Mouse (Mus musculus): ENCODE data around the gene Lpin1.
A peak's percentile ranks its signal among the peaks of the same experiment; 100 is the strongest.

Lpin1 gene

DNA sequence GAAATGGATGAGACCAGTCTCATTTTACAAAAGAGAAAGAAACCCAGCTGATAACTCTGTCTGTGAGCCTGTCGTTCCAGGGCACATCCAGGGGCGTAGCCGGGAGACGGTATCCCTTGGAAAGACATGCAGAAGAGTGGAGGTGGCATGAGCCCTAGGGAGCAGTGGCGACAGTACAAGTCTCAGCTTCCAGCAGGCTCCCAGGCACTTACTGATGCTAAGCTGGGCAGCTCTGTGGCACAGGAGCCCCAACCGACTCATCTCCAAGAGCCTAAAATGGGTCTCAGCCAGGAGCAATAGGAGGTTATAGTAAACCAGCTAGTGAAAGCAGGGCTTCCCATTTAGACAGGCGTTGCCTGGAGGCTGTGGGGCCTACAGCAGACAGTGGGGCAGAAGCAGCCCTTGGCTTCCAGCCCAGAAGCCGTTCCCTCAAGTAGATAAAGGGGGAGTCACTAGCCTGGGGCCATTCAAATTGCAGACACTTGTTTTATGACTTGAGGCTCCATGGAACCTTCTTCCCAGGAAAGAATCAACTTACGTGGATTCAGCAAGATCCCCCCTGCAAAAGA, 33.0 kb downstream of the Lpin1 start:
- DNase-seq (ENCODE audit: low read depth, low spot score): no peak

- peak; percentile 74 for DNase-seq (ENCODE audit: low read depth, low spot score)
Measured at GRCm38 (mm10) chr12:16571278-16571677, 39.5 kb downstream of the Lpin1 start.

GRCm38 (mm10) chr12:16570371-16571060, 40.2 kb downstream of the Lpin1 start:
- peak; percentile 92 for DNase-seq (ENCODE audit: low read depth, low spot score)

DNA sequence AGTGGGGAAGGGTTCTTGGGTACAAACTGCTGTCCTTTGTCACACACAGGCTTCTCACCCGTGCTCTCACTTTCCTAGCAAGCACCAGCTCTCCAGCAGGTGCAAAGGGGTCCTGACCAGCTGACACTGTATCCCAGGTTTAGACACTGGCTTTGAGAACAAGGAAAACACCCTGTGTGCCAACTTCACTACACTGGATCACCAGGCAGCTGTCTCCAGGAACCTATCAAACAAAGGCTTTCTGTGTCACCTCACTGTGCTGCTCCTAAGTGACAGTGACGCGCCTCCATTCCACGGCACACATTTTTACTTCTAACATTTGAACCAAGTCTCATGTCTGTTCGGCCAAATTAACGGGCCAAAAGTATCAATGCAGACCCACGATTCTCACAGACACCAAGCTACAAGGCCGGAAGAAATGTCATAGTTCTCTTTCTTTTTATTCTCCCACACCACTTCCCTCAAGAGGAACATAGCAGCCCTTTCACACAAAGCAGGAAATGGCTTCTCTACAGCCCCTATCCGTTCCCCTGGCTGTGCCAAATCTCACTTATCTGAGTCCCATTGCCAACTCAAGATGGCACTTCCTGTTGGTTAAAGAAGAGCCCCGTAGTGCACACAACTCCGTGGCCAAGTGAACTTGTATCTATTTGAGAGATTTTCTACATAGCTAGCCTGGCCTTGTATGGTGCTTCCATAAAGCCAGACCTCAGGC, 41.7 kb downstream of the Lpin1 start:
- no peak for DNase-seq (ENCODE audit: low read depth, low spot score)

DNA sequence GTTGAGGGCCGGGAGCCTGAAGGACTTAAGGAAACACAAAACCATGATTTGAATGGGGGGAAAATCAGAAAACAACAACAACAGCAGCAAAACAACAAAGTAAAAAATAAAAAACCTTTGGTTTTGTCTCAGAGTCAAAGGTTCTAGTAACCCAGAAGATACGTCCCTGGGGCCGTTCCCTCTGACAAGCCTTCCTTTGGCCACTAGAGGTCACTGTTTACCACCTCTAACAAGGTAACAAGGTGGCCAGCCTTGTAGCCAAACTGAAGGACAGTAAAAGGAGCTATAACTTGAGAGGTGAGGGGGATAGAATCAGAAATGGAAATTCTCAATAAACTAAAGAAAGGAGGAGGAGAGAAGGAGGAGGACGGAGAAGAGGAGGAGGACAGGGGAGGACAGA, 42.3 kb downstream of the Lpin1 start:
- peak; percentile 81 for DNase-seq (ENCODE audit: low read depth, low spot score)

- DNase-seq (ENCODE audit: low read depth, low spot score): peak; percentile 66
Measured at GRCm38 (mm10) chr12:16568090-16568489, 42.7 kb downstream of the Lpin1 start.

DNA sequence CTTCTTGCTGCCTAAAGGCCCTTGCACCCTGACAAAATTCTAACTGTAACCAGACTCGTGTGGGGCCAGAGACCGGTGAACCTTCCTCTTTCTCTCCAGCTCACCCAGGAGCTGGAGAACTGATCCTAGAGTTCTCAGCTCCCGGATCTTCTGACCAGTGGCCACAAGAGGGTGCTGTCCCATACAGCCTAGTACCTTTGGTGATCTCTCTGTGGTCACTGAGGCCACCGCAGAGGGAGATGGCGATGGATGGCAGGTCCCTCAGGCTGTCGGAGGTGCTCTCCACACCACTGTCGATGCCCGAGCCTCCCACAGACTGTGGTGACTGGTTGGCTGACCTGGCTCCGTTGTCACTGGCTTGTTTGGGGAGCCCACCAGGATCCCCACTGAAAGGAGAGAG, 47.3 kb downstream of the Lpin1 start:
- peak; percentile 44 for DNase-seq (ENCODE audit: low read depth, low spot score)

GRCm38 (mm10) chr12:16562647-16563046, 48.1 kb downstream of the Lpin1 start:
- no peak for DNase-seq (ENCODE audit: low read depth, low spot score)

DNA sequence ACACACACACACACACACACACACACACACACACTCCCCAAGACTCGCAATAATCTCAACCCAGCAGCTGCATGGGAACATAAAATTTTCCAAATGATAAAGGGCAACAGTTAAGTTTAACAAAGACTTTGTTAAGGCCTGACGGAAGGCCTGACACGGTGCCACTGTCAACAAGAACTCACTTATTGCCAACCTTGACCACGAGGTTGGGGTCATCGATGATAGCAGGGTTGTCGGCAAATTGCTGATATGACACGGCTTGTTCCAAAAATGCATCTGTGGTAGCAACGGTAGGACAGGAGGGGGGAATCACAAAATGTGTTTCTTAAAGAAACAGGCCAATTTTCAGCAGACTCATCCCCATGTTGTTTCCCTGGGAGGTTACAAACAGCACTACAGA, 48.6 kb downstream of the Lpin1 start:
- no peak for DNase-seq (ENCODE audit: low read depth, low spot score)

- DNase-seq (ENCODE audit: low read depth, low spot score): no peak
Measured at GRCm38 (mm10) chr12:16557271-16557670, 53.5 kb downstream of the Lpin1 start.

DNA sequence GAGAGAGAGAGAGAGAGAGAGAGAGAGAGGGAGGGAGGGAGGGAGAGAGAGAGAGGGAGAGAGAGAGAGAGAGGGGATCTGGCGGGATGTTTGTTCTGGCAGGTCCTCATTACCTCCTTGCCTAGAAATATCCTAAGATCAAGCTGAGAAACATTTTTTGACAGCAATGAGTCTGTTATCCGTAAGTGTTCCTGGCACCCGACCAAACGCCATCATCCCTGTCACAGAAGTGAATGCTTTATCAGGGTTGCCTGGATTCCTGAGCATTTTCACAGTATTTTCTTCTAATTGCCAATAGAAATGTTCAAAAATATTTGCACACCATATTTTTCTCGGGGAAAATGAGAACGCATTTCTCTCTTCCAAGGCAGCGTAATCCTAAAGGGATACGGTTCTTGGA, 56.6 kb downstream of the Lpin1 start:
- DNase-seq (ENCODE audit: low read depth, low spot score): no peak

DNA sequence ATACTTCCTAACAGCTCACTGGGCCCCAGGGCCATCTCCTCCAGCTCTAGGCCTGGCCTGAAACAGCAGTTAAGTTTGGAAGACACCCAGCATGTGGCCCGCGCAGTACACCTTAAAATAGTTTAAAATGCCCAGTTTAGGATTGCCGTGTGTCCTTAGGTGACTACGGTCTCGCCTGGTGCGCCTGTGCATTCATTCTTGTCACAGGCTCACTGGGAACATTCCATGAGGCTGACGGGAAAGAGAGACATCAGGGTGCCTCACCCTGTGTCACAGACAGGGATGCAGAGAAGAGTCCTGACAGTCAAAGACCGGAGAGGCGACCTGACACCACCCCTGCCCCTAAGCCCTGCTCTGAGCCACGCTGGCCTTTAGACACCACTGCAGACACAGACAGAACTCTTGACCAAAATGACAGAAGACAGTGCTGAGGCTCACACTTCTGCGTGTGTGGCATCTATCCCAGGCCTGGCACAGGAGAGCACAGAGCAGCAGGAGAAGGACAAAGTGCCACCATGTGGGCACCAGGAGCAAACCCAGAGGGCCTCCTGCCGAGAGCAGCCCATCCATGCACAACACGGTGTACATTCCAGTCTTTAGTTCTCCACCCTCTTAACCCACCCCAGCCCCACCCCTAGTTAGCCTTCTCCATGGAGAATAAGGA, 58.5 kb downstream of the Lpin1 start:
- DNase-seq (ENCODE audit: low read depth, low spot score): no peak

- DNase-seq (ENCODE audit: low read depth, low spot score): no peak
Measured at GRCm38 (mm10) chr12:16550983-16551454, 59.7 kb downstream of the Lpin1 start.

DNA sequence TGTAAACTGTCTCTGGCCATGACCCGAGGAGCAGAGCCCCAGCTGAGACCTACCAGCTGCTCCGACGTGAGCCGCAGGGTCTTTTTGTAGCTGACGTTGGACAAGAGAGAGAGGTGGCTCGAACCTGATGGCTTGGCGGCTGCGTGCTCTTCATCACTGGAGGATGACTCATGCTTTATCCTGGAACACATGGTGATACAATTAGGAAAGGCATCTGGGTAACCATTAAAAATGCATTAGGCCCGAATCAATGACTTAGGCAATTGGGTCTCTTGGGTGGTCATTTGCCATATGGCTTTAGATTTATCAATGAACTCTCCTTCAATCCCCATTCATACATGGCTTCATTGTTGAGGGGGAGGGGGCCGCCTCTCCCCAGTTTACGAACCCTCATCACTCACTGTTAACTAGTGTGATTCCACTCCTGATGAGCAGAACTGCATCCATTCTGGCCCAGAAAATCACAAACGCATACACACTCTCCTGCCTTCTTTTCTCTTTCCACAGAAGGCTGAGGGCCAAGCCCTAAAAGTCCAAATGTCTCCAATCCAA, 61.9 kb downstream of the Lpin1 start:
- DNase-seq (ENCODE audit: low read depth, low spot score): no peak

DNA sequence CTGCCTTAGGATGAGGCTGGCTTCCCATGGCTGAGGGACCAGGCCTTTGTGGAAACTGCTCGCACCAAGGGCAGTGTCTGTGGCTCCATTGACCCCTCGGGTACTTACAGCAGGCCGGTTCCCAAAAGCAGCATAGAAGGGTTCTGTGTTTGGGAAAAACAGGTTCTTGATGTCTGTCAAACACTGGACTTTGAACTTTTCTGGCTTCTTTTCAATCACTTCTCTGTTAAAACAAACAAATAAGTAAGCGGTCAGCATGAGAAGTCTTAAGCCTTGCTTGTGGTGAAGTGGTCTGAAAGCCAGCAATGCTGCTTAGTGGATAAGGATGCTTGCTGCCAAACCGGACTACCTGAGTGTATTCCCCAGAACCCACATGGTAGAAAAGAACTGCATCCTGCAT, 69.2 kb downstream of the Lpin1 start:
- DNase-seq (ENCODE audit: low read depth, low spot score): no peak

- no peak for DNase-seq (ENCODE audit: low read depth, low spot score)
Measured at GRCm38 (mm10) chr12:16540712-16541111, 70.1 kb downstream of the Lpin1 start.

GRCm38 (mm10) chr12:16539965-16540661, 70.7 kb downstream of the Lpin1 start:
- DNase-seq (ENCODE audit: low read depth, low spot score): no peak

DNA sequence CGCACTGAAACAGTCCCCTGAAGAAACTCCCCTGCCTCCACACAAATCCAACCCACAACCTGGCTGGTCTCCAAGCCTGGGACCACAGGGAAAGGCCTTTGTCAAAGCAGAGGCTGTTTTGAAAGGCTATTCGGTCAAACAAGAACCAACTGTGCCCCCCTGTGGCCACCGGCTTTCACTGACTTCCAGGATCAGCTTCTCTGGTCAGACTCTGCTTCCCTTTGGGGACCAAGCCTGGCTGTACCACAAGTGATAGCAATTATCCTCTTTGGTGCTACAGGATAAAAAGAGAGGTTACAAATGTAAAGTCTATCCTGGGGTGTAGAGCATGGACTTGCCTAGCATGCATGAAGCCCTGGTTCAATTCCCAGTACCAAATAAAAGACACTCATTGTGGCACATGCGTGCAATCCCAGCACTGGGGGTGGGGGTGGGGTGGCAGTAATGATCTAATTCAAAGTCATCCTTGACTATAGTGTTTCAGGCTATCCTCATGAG, 77.4 kb downstream of the Lpin1 start:
- DNase-seq (ENCODE audit: low read depth, low spot score): peak; percentile 71

- DNase-seq (ENCODE audit: low read depth, low spot score): no peak
Measured at GRCm38 (mm10) chr12:16532860-16533230, 77.9 kb downstream of the Lpin1 start.

GRCm38 (mm10) chr12:16531956-16532859, 78.6 kb downstream of the Lpin1 start:
- DNase-seq (ENCODE audit: low read depth, low spot score): no peak

Measured in ZHBTc4 (cell line).